Mouse (Mus musculus): ENCODE measurements at regions not wholly inside any gene's neighbourhood (a gene's known extent, or its start where the extent isn't known, plus 50 kb on each side); places are given as distances from the start of the nearest gene placed in this dataset.

GRCm38 (mm10) chr3:109224526-109224925, 101.6 kb downstream of the Slc25a24 start:
- no peak overlapping the region for H3K4me3 ChIP-seq (replicated peaks)
- no peak for TF ChIP-seq FLI1 (IDR thresholded peaks at IDR 0.05; ENCODE audit: low read length)
- no peak for TF ChIP-seq GATA1 (IDR thresholded peaks at IDR 0.05; ENCODE audit: borderline replicate concordance, low read length)
- H3K4me1 ChIP-seq: peaks cover 12% of the 10 kb centered on the region
- H3K9me3 ChIP-seq: 0 out of 2 replicates have a peak, but pooled peaks cover 3% of the 10 kb centered on the region
- H3K36me3 ChIP-seq (replicated peaks; ENCODE audit: low read length): no peaks in the 10 kb centered on the region
- no peaks in the 10 kb centered on the region for H3K27me3 ChIP-seq (replicated peaks)

DNA sequence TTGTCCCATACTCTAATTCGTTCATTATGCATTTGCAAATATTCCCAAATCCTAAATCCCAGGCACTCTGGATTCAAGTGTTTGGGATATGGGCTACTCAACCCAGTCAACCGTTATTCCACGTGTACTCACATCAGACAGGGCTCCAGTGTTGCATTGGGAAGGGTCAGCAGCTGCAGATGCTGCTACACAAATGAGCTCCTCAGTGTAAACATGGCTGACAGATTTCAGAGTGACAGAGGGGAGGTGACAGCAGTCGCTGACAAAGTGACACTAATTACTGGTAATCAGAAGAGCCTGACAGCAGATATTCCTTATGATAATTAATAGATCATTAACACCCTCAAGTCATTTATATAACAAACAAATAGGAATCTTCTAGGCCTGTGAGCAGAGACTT, 106.2 kb upstream of the Vav3 start:
- Histone ChIP-seq H3K27me3 (replicated peaks) (no peaks in the 10 kb centered on the region), H3K4me3 (replicated peaks) (no peak overlapping the region), H3K36me3 (replicated peaks; ENCODE audit: low read length) (peaks cover 4% of the 10 kb centered on the region), H3K4me1 (peaks cover 41% of the 10 kb centered on the region), H3K9me3 (peaks cover 5% of the 10 kb centered on the region)
- no peak for TF ChIP-seq GATA1 (IDR thresholded peaks at IDR 0.05; ENCODE audit: borderline replicate concordance, low read length)
- no peak for TF ChIP-seq FLI1 (IDR thresholded peaks at IDR 0.05; ENCODE audit: low read length)

- Histone ChIP-seq H3K9me3 (no peaks in the 10 kb centered on the region), H3K27me3 (replicated peaks) (no peaks in the 10 kb centered on the region), H3K36me3 (replicated peaks; ENCODE audit: low read length) (no peaks in the 10 kb centered on the region), H3K4me3 (replicated peaks) (no peak overlapping the region), H3K4me1 (peaks cover 50% of the 10 kb centered on the region)
- TF ChIP-seq FLI1 (IDR thresholded peaks at IDR 0.05; ENCODE audit: low read length): no peak
- no peak for TF ChIP-seq GATA1 (IDR thresholded peaks at IDR 0.05; ENCODE audit: borderline replicate concordance, low read length)
Observed at GRCm38 (mm10) chr3:109236918-109237317, 103.5 kb upstream of the Vav3 start.

GRCm38 (mm10) chr3:109243491-109243890, 97.0 kb upstream of the Vav3 start:
- Histone ChIP-seq H3K4me3 (replicated peaks) (no peak overlapping the region), H3K4me1 (peaks cover 41% of the 10 kb centered on the region), H3K9me3 (peaks cover 4% of the 10 kb centered on the region; the same call in 1 of the 2 replicates), H3K36me3 (replicated peaks; ENCODE audit: low read length) (peaks cover 3% of the 10 kb centered on the region), H3K27me3 (replicated peaks) (no peaks in the 10 kb centered on the region)
- no peak for TF ChIP-seq GATA1 (IDR thresholded peaks at IDR 0.05; ENCODE audit: borderline replicate concordance, low read length)
- no peak for TF ChIP-seq FLI1 (IDR thresholded peaks at IDR 0.05; ENCODE audit: low read length)

DNA sequence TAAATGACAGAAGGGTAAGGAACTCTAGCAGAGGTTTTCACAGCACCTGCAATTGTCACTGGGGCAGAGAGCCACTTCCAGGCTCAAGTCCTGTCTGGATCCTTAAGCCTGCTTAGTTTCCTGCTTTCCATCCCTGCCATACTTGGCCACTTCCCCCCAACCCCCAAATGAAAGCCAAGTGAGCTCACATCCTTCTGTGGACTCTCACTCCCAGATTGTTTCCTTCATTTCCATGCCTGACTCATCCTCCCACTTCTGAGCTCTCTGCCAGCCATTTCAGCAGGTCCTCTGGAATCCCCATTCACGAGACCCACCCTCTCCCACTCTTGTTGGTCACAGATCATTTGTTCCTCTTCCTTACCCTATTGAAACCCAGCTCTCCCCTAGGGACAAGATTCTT, 91.7 kb upstream of the Vav3 start:
- Histone ChIP-seq H3K9me3 (peaks cover 4% of the 10 kb centered on the region; the same call in 1 of the 2 replicates), H3K4me1 (peaks cover 78% of the 10 kb centered on the region), H3K27me3 (replicated peaks) (no peaks in the 10 kb centered on the region), H3K36me3 (replicated peaks; ENCODE audit: low read length) (peaks cover 3% of the 10 kb centered on the region), H3K4me3 (replicated peaks) (no peak overlapping the region)
- no peak for TF ChIP-seq FLI1 (IDR thresholded peaks at IDR 0.05; ENCODE audit: low read length)
- TF ChIP-seq GATA1 (IDR thresholded peaks at IDR 0.05; ENCODE audit: borderline replicate concordance, low read length): no peak

DNA sequence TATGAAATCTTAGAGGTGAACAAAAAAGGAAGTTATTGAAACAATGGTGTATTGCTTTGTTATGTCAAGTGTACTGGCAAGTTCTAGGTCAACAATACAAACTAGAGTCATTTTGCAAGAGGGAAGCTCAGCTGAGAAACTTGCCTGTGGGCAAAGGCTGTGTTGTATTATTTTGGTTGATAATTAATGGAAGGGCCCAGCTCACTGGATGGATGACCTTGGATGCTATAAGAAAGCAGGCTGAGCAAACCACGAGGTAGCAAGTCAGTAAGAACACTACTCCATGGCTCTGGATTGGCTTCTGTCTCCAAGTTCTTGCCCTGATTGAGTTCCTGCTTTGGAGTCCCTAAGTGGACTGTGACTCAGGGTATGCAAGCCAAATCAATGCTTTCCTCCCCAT, 91.1 kb upstream of the Vav3 start:
- peaks cover 83% of the 10 kb centered on the region for H3K4me1 ChIP-seq
- H3K9me3 ChIP-seq: peaks cover 4% of the 10 kb centered on the region; the same call in 1 of the 2 replicates
- peaks cover 3% of the 10 kb centered on the region for H3K36me3 ChIP-seq (replicated peaks; ENCODE audit: low read length)
- H3K4me3 ChIP-seq (replicated peaks): no peak overlapping the region
- no peaks in the 10 kb centered on the region for H3K27me3 ChIP-seq (replicated peaks)
- TF ChIP-seq GATA1 (IDR thresholded peaks at IDR 0.05; ENCODE audit: borderline replicate concordance, low read length) (no peak), FLI1 (IDR thresholded peaks at IDR 0.05; ENCODE audit: low read length) (no peak)

GRCm38 (mm10) chr3:109249989-109250388, 90.5 kb upstream of the Vav3 start:
- peaks cover 89% of the 10 kb centered on the region for H3K4me1 ChIP-seq
- no peaks in the 10 kb centered on the region for H3K9me3 ChIP-seq
- H3K4me3 ChIP-seq (replicated peaks): no peak overlapping the region
- H3K36me3 ChIP-seq (replicated peaks; ENCODE audit: low read length): no peaks in the 10 kb centered on the region
- H3K27me3 ChIP-seq (replicated peaks): no peaks in the 10 kb centered on the region
- TF ChIP-seq FLI1 (IDR thresholded peaks at IDR 0.05; ENCODE audit: low read length): no peak
- TF ChIP-seq GATA1 (IDR thresholded peaks at IDR 0.05; ENCODE audit: borderline replicate concordance, low read length): no peak

DNA sequence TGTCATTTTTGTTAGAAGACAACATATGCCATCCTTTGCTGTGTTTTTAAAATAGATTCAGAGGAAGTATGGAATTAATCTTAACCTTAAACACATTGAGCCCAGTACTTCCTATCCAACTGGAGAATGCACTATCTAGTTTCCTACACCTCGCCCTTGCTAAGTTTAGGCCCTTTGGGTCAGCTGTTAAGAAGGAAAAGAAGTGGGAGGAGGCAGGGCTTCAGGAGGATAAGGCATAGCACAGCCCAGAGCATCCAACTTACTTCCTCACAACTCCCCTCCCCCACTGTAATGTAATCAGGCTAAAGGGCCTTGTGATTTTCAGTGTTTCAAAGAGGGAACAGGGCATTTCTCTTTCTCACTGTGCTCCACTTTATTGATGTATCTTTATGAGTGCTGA, 88.7 kb upstream of the Vav3 start:
- TF ChIP-seq GATA1 (IDR thresholded peaks at IDR 0.05; ENCODE audit: borderline replicate concordance, low read length) (peak; percentile 71; the same call in 1 of the 3 replicates), FLI1 (IDR thresholded peaks at IDR 0.05; ENCODE audit: low read length) (no peak)
- Histone ChIP-seq H3K4me1 (peaks cover 97% of the 10 kb centered on the region), H3K27me3 (replicated peaks) (no peaks in the 10 kb centered on the region), H3K4me3 (replicated peaks) (peak overlapping the region; percentile 51), H3K36me3 (replicated peaks; ENCODE audit: low read length) (no peaks in the 10 kb centered on the region), H3K9me3 (no peaks in the 10 kb centered on the region)

GRCm38 (mm10) chr3:109254001-109254630, 86.3 kb upstream of the Vav3 start:
- Histone ChIP-seq H3K9me3 (no peaks in the 10 kb centered on the region), H3K4me1 (peaks cover 88% of the 10 kb centered on the region), H3K27me3 (replicated peaks) (no peaks in the 10 kb centered on the region), H3K36me3 (replicated peaks; ENCODE audit: low read length) (no peaks in the 10 kb centered on the region), H3K4me3 (replicated peaks) (no peak overlapping the region)
- TF ChIP-seq FLI1 (IDR thresholded peaks at IDR 0.05; ENCODE audit: low read length) (no peak), GATA1 (IDR thresholded peaks at IDR 0.05; ENCODE audit: borderline replicate concordance, low read length) (no peak)

- Histone ChIP-seq H3K4me3 (replicated peaks) (peak overlapping the region; percentile 70), H3K27me3 (replicated peaks) (no peaks in the 10 kb centered on the region), H3K4me1 (peaks cover 80% of the 10 kb centered on the region), H3K9me3 (no peaks in the 10 kb centered on the region), H3K36me3 (replicated peaks; ENCODE audit: low read length) (no peaks in the 10 kb centered on the region)
- peak; percentile 78; the same call in 2 of the 3 replicates for TF ChIP-seq GATA1 (IDR thresholded peaks at IDR 0.05; ENCODE audit: borderline replicate concordance, low read length)
- TF ChIP-seq FLI1 (IDR thresholded peaks at IDR 0.05; ENCODE audit: low read length): no peak
Observed at GRCm38 (mm10) chr3:109254957-109255356, 85.5 kb upstream of the Vav3 start.
